Mouse (Mus musculus): Measurements from ENCODE around the gene Slc25a42.
A peak's percentile ranks its signal among the peaks of the same experiment; 100 is the strongest.

Gene Slc25a42

DNA sequence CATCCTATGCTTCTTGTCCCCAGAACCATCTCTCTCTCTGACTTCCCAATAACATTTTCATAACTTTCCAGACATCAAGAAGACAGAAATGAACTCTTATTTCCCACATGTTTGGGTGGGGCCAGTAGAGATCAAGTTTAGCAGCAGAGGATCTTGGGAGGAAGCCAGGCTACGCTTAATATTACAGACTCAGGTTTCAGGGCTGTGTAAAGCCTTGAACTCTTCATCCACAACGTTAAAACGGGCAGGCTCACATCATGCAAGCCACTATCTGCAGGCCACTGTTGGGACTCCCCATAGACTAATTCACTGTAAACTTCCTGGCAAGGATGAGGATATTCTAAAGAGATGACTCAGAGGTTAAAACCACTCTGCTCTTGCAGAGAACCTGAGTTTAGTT lies 2.3 kb upstream of the Slc25a42 start:
- DNase-seq = no peak

DNA sequence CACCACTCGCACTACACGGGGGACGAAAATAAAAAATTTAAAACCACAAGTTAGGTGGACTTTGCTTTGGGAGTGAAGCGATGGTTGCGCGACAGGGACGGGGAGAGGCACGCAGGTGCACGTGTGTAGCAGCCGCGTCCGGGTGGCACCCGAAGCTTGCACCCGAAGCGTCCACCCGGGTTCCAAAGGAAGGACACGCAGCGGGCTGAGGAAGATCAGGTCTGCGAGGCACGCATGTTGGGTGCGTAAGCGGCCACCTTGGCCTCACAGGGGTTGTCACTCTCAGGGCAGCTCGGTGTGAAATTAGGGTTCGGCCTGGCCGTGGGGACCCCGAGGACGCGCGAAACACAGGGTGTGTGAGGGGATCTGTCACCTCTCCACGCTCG lies 386 bp downstream of the Slc25a42 start:
- DNase-seq = no peak

DNA sequence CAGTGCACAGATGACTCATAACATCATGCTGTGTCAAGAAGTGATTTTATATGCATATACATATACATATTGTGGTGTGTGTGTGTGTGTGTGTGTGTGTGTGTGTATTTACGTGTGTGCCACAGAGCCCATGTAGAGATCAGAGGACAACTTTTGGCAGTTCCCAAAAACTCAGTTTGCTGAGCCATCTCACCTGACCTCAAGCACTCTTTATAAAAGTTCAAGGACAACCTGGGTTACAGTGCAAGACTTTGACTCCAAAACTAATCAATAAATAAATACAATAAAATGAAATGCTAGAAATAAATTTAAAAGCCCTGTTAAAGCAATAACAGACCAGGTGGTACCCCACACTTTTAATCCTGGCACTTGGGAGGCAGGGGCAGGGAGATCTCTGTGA lies 830 bp downstream of the Slc25a42 start:
- no peak for DNase-seq

DNA sequence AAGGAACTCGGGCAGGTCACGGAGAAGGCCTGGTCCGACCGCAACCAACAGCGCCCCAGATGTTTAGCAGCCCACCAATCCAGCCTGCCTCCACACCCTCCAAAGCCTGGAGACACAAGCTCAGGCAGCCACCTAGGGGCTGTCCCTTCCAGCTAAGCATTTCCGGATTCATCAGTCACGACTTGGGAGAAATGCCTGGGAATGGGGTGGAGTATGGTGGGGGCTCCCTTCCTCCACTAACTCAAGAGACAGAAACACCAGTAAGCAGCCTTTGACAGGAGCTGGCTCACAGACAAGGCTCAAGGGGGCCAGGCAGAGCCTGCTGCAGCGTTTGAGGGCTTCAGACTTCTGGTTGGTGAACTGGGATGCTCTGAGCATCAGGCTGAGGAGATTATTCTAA lies 1.6 kb downstream of the Slc25a42 start:
- peak; percentile 53 for DNase-seq

DNA sequence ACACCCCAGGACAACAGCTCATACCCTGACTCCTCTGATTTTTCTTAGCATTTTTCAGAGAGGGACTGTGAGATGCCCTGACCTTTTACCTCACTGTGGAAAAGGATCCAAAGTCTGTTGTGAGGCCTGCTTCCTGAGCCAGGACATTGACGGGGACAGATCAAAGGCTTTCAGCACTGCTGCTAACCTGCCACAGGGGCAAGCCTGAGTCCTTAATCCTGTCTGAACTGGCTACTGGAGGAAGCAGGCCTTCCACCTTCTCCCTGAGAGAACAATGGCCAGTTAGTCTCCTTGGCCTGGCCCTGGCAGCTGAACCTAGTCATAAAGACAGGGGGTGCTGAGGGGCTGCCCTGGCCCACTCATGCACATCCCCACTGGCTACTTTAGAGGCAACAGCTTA lies 4.0 kb downstream of the Slc25a42 start:
- DNase-seq = no peak

DNA sequence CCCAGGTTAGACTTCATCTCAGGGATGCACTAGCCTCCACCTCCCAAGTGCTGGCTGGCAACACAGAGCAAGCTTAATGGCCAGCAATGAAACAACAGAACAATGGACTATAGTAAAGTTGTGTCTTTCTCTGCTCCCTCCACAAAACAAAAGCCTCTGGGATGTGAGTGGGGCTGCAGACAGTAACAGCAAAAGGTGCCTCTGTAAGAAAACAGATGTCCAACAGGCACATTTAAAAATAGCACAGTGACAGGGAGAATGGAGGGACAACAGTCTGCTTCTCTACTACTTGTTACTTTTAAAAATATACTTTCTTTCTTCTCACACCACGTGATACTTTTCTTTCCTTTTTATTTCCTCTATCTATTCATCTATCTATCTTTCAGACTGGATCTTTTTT lies 7.3 kb downstream of the Slc25a42 start:
- no peak for DNase-seq

DNA sequence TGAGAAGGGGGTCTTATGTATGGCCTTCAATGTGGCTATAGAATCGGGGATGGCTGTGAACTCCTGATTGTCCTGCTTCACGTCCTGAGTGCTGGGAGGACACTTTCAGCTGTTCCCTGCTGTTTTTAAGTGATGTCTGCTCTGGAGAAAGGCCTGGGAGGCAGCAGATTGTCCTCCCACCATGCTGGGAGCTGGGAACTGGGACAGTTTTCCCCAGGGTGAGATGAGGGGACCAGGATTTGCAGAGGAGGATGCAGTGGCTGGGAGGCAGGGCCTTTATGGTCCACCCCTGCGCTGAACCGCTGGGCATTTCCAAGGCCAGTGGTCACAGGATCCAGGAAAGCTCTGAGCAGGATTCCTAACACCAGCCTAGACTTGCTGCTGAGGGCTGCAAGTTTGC lies 9.0 kb downstream of the Slc25a42 start:
- DNase-seq = no peak

DNA sequence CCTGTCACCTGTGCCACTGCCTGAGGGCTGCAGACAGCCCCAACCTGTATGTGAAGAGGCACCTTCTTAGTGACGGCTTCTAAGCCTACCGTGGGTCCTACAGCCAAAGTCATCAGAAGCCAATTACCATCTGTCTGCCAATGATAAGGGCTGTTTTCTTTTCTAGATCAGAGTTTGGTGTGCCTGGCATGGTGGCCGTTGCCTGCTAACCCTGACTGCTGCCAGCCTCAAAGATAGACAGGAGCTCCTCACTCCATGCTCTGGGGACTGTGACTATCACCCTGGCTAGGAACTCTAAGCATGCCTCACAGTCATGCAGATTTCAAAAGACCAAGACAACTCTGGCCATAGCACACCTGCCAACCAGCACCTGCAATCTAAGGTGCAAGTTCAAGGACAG lies 10.7 kb downstream of the Slc25a42 start:
- no peak for DNase-seq

DNA sequence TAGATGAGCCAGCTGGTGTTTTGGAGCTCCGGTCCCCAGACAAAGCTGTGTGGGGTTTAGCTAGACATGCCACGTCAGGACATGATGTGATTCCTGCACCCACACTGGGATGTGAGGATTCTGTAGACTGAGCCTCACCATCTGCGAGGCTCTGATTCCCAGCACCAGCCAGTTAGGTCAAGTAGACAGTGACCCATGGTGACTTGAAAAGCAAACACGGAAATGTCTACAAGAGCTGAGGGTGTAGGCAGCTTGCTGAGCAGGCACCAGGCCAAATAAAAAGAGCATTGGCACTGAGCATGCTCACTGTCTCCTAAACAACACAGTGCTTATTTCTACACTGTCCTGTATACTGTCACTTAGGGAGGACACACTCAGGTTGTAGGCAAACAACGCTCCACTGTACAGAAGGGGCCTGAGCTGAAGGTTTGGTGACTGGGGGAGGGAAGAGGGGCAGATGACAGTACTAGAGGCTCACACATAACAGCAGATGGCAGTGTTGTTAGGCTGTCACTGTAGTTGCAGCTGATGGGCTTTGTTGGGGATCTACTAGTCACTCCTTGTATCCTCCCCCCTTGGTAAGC lies 11.9 kb downstream of the Slc25a42 start:
- peak; percentile 33 for DNase-seq

DNA sequence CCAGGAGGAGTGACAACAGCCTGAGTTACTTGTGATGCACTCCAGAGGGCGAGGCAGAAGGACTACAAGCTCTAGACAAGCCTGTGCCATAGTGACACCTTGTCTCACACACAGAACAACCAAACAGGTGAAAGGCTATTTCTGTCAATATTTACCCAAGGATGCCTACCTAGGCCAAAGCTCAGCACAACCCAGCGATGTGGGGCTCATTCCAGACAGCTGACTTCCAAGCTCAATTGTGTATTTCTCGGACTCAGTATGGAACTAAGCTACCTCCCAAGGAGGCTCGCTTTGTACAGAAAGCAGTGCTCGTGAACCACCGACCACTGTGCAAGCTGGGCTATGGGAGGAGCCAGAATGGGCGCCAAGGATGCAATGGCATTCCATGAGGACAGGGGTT lies 14.5 kb downstream of the Slc25a42 start:
- no peak for DNase-seq

DNA sequence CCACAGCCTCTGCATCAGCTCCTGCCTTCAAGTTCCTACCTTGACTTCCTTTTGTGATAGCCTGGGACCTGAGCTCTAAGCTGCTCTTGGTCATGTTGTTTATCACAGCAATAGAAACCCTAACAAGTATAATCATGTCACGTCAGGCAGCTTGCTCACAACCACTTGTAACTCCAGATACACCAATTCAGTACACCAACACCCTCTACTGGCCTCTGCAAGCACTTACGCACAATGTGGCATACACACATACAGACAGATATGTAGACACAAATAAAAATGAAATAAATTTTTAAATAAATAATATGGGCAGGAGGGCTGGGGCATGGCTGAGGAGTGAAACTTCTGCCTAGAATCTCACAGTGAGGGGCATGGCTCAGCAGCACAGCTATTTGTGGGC lies 16.3 kb downstream of the Slc25a42 start:
- DNase-seq = no peak

DNA sequence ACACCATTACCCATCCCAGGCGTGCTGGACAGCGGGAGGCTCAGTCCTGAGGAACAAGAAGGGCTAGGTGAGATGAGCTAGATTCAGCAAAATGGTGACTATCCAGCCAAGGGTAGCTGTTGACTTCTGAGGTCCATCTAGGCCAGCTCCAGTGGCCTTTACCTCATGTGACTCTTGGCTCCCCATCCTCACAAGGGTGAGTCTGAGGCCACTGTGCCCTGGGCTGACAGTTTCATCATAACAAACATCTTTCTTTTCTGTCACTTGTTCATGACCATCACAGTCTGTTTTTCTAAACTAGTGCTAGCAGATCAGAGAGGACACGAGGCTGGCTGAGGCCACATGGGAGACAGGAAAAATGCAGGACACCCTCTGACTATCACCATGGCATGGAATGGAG lies 17.9 kb downstream of the Slc25a42 start:
- no peak for DNase-seq

DNA sequence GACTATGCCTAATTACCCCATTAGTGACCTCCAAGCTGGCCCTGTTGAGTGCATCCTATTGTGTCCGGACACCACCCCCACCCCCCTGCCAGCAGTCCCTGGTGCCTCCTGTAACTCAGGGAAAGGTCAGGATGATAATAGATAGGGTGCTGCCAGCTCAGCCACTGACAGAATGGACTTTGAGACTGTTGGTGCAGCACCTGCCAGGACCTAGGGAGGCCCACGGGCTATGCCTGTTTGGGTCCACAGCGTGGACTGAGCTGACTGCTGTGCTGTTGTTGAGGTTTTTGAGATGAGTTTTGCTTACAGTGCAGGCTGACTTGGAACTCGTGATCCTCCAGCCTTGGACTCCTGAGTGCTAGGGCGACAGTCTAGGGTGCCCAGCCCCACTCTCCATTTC lies 18.9 kb downstream of the Slc25a42 start:
- DNase-seq = no peak

DNA sequence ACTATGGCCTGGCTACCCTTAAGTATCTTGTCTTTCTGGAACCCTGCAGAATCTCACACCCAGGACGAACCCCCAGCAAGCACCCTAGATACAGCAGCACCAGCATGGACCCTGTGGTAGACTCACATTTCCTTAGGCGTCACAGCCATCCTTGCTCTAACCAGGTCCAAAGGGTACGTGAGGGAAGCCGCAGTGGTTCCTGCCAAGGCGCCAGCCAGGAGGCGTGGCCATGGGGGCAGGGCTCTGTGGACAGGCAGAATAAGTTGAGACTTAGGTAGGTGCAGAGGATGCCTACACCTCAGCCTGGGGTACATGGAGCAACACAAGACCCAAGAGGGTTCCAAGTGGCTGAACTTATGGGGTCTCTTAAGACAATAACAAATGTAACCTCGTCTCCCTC lies 23.4 kb downstream of the Slc25a42 start:
- DNase-seq = no peak

DNA sequence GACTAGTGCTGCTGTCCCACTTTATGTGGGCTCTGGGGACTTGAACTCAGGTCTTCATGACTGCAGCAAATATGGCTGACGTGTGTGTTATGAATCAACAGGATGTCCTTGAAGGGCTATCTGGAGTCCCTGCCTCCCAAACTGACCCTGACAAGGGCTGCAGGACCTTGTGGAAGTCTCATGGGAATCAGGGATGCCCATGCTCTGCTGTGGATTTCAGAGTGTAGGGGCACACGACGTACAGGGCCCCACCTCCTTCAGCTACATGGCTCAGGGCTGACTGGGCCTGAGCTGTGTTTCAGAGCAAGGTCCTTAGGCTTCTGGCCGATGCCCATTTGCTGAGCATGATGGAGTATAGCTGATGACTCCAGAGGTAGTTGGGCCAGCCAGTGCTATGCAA lies 28.9 kb downstream of the Slc25a42 start:
- no peak for DNase-seq

DNA sequence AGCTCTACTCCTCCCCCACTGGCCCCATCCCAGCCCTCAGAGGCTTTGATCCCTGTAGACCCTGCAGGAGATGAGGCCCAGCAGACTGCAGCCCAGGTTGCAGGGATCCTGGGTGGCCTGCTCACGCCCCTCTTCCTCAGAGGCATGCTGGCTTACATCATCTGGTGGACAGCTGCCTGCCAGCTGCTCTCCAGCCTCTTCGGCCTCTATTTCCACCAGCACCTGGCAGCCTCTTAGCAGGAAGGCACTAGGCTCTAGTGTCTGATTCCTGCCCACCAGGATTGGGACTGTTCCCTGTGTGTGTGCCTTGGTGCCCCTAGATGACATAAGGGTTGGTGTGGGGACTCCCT lies 30.2 kb downstream of the Slc25a42 start:
- no peak for DNase-seq

DNA sequence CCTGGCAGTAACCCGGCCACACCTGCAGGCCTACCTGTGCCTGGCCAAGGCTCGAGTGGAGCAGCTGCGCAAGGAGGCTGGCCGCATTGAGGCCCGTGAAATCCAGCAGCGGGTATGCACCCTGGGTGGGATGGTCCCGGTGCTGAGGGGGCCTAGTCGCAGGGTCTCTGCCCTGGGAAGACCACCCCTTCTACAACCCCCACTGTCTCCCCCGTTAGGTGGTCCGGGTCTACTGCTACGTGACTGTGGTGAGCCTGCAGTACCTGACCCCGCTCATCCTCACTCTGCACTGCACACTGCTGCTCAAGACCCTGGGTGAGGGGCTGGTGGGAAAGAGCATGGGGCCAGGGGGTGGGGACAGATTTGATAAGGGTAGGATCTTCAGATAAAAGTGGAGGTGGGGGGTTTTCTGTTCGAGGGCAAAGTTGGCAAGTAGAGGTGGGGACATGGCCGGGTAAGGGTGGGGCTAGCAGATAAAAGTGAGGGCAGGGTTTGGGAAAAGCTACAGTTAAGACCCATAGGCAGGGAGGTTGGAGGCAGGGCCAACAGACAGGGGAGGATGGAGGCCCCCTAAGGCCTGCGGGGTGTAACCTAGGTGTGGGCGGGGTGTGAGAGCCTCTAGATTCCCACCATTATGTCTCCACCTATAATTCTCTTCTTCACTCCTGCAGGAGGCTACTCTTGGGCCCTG lies 30.7 kb downstream of the Slc25a42 start:
- no peak for DNase-seq

DNA sequence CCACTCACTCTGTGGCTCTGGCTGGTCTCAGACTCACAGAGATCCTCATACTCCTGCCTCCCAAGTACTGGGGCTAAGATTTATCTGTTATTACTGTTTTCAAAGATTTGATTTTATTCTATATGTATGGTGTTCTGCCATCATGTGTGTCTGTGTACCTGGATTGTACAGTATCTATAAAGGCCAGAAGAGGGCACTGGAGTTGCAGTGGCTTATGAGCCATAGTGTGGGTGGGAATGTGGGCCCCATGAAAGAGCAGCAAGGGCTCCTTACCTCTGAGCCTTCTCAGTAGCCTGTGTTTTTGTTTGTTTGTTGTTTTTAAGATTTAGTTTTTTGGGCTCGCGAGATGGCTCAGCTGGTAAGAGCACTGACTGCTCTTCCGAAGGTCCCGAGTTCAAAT lies 33.0 kb downstream of the Slc25a42 start:
- no peak for DNase-seq

DNA sequence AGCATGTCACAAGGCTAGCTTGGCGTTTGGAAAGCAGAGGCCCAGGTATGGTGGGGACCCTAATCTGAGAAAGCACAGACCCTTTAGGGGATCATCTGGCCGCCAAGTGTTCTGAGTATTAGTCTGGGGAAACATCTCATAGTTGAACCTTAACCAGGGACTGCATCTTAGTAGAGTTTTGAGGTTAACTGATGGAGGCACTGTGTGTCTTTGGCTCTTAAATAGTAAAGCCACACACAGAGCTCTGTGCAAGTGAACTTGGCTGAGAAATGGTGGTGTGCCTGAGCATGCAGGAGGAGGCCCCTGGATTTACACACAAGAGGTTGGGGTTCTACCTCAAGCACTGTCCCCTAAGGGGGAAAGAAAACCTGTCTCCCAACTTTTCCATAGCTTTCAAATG lies 33.9 kb downstream of the Slc25a42 start:
- no peak for DNase-seq

DNA sequence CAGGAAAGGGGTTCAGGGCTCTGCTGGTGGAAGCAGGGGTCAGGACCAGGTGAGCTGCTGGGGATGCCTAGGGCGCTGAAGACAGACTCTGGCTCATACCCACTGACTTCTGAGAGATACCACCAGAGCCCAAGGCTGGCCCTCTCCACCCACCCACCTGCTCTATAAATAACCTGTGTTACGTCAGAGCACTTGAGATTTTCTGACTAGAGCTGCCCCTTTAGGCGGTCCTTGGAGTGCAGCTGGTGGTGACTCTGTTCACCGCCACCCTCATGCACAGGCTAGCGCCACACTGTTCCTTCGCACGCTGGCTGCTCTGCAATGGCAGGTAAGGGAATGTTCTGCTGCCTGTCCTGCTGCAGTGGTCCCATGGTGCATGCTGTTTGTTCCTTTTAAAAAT lies 38.0 kb downstream of the Slc25a42 start:
- DNase-seq = no peak

DNA sequence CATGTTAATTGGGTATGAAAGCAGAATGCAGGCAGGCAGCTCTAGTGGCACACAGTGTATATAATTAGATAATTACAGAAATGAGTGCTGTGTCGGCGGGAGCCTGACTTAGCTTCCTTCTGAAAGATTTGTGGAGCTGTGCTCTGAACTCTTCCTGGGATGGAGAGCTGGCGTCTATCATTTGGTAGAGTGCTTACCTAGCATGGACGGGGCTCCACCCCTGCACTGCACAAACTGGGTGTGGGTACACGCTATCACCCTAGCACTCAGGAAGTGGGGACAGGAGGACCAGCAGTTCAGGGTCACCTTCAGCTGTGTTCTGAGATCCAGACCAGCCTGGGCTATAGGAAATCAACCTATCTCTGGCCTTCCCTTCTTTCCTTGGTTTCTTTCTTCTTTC lies 38.8 kb downstream of the Slc25a42 start:
- no peak for DNase-seq

DNA sequence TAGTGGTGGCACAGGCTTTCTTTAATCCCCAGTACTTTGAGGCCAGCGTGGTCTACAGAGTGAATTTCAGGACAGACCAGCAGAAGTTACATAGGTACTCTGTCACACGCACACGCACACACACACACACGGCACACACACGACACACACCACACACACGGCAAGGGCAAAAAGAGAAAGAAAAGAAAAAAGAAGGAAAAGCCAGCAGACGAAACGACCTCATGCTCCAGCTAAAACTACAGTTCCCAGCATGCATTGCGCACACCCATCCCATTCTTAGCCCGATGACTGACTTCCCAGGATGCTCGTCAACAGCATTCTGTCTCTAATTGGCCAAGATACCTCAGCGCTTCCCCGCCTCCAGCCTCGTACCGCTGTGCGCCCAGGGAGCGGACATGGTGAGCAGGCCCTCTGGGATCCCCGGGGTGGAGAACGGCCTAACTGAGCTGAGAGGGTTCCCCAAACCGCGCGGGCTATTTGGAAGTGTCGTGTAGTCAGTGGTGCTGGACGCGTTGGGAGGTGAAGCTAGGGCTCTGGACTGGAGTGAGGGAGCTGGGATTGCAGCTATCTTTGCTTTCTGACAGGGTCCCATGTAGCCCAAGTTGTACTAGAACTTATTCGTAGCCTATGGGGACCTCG lies 39.9 kb downstream of the Slc25a42 start, which contains the start of gene Tmem161a:
Gene Tmem161a, plus strand, starts transcription at position 314 of the 639 bp plus-strand sequence.
- peak; percentile 90 for DNase-seq

DNA sequence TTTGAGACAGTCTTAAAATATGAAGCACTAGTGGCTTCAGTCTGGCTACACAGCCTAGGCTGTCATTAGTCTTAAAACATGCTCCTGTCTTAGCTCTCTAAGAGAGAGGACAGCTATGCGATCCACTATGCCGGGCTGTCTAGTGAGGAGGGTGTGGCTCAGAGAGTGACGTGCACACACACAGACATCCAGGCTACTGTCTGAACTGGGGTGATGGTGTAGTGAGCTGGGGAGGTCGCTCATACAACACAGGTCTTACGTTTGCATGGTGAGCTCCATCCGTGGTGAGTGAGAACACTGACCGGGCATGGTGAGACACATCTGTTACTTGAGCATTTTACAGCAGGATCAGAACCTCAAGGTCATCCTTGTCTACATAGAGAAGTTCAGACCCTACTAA lies 40.9 kb downstream of the Slc25a42 start:
- no peak for DNase-seq

DNA sequence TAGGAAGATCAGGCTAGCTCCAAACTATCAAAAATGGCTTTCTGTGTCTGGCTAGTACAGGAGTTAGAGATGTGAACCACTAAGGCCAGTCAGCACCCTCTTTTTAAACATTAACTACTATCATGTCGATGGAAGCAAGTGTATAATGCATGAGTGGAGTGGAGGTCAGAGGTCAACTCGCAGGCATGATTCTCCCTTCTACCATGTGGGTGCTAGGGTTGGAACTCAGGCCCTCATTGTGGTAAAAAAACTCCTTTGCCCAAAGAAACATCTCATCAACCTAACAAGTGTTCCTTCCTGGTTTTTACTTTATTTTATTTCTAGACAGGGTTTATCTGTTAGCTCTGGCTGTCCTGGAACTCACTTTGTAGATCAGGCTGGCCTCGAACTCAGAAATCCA lies 41.4 kb downstream of the Slc25a42 start:
- no peak for DNase-seq

DNA sequence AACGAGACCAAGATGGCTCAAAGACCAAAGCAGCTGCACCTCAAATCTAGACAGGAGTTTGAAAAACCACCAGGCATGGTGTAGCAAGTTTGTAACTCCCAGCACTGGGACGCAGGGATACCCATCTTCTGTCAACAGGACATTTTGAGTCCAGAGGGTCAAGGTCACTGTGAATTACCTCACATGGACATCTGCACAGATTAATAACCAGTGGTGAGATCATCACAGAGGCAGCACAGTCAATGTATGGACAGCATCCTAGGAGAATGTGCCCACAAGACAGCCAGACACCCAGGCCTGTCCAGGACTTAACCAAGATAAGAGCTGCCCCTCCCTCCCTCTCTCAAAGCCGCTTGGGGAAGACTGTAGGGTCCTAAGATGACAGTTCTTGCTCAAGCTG lies 42.0 kb downstream of the Slc25a42 start:
- no peak for DNase-seq
